Mouse (Mus musculus): ENCODE data around the gene Fosl1. TPM values are rescaled to one million over a fixed set of nuclear protein-coding genes. Genes with fewer than 3 reads are reported as not detected.
A peak's percentile ranks its signal among the peaks of the same experiment; 100 is the strongest.
"Not testable (repeated sequence)": the region's sequence is repeated elsewhere in the genome, so short reads cannot be mapped to it uniquely, and the experiment has no call there.

Gene Fosl1
- not detected in 2 replicates for polyA plus RNA-seq (2016; fragmentation: Nextera tagmentation; extraction: Ambion mirVana)

GRCm38 (mm10) chr19:5447515-5448353 lies at the start of gene Fosl1:
TSS of gene Fosl1 (plus strand) at chr19:5447547.
- Histone ChIP-seq H3K36me3 (no peaks in the 10 kb centered on the region), H3K27me3 (replicated peaks) (peaks cover 73% of the 10 kb centered on the region), H3K4me3 (peak within 1 kb of the TSS; percentile 55), H3K9ac (peak within 1 kb of the TSS; percentile 73), H3K27ac (ENCODE audit: poor library complexity, severe bottlenecking) (no peak within 1 kb of the TSS), H3K4me2 (peak within 1 kb of the TSS; percentile 99), H3K4me1 (replicated peaks) (peaks cover 21% of the 10 kb centered on the region), H3K9me3 (replicated peaks) (no peaks in the 10 kb centered on the region)
- peak; percentile 61 for ATAC-seq (ENCODE audit: insufficient number of reproducible peaks, low FRiP score)
- WGBS, result under 1% methylated on average over 70 of the region's 70 CpGs

GRCm38 (mm10) chr19:5401073-5401472 lies 46.3 kb upstream of the Fosl1 start:
- 0 out of 2 replicates have a peak, but pooled peaks have one; percentile 17 for ATAC-seq (ENCODE audit: insufficient number of reproducible peaks, low FRiP score)
- H3K27me3 ChIP-seq (replicated peaks); H3K27ac ChIP-seq (ENCODE audit: poor library complexity, severe bottlenecking); H3K4me3 ChIP-seq; H3K4me1 ChIP-seq (replicated peaks); H3K9ac ChIP-seq; H3K9me3 ChIP-seq (replicated peaks); H3K36me3 ChIP-seq: not testable (repeated sequence)
- 60% methylated on average over 4 of the region's 4 CpGs for WGBS
- peak overlapping the region; percentile 28 for H3K4me2 ChIP-seq

GRCm38 (mm10) chr19:5402293-5402692 lies 45.1 kb upstream of the Fosl1 start, which contains the start of gene Tsga10ip:
TSS of gene Tsga10ip (minus strand) at chr19:5402526.
- no peak within 1 kb of the TSS for H3K9ac ChIP-seq
- H3K9me3 ChIP-seq (replicated peaks), result no peaks in the 10 kb centered on the region
- no peak within 1 kb of the TSS for H3K4me3 ChIP-seq
- no peak within 1 kb of the TSS for H3K27ac ChIP-seq (ENCODE audit: poor library complexity, severe bottlenecking)
- no peaks in the 10 kb centered on the region for H3K36me3 ChIP-seq
- peaks cover 4% of the 10 kb centered on the region for H3K4me1 ChIP-seq (replicated peaks)
- no peaks in the 10 kb centered on the region for H3K27me3 ChIP-seq (replicated peaks)
- no peak for ATAC-seq (ENCODE audit: insufficient number of reproducible peaks, low FRiP score)
- no peak within 1 kb of the TSS for H3K4me2 ChIP-seq
- 84% methylated on average over 8 of the region's 8 CpGs for WGBS

- ATAC-seq (ENCODE audit: insufficient number of reproducible peaks, low FRiP score), result no peak
- Histone ChIP-seq H3K9ac (peak overlapping the region; percentile 63), H3K27ac (ENCODE audit: poor library complexity, severe bottlenecking) (peak overlapping the region; percentile 54; the same call in 1 of the 2 replicates), H3K4me1 (replicated peaks) (peaks cover 20% of the 10 kb centered on the region), H3K4me3 (peak overlapping the region; percentile 42), H3K27me3 (replicated peaks) (no peaks in the 10 kb centered on the region), H3K36me3 (no peaks in the 10 kb centered on the region), H3K4me2 (peak overlapping the region; percentile 69), H3K9me3 (replicated peaks) (no peaks in the 10 kb centered on the region)
- WGBS, result 18% methylated on average over 7 of the region's 7 CpGs
Measured at GRCm38 (mm10) chr19:5405924-5406323, 41.4 kb upstream of the Fosl1 start.

GRCm38 (mm10) chr19:5406531-5407126 lies 40.7 kb upstream of the Fosl1 start:
- H3K4me2 ChIP-seq, result peak overlapping the region; percentile 72
- H3K9me3 ChIP-seq (replicated peaks); H3K36me3 ChIP-seq; H3K27me3 ChIP-seq (replicated peaks): not testable (repeated sequence)
- peak overlapping the region; percentile 84 for H3K9ac ChIP-seq
- ATAC-seq (ENCODE audit: insufficient number of reproducible peaks, low FRiP score), result peak; percentile 81
- peaks cover 21% of the 10 kb centered on the region for H3K4me1 ChIP-seq (replicated peaks)
- peak overlapping the region; percentile 95 for H3K27ac ChIP-seq (ENCODE audit: poor library complexity, severe bottlenecking)
- peak overlapping the region; percentile 59 for H3K4me3 ChIP-seq
- WGBS, result 17% methylated on average over 25 of the region's 25 CpGs

- ATAC-seq (ENCODE audit: insufficient number of reproducible peaks, low FRiP score), result peak; percentile 75
- 22% methylated on average over 7 of the region's 7 CpGs for WGBS
- H3K4me1 ChIP-seq (replicated peaks), result peaks cover 25% of the 10 kb centered on the region
Measured at GRCm38 (mm10) chr19:5407133-5407532, 40.2 kb upstream of the Fosl1 start.

GRCm38 (mm10) chr19:5408057-5409001 lies 39.0 kb upstream of the Fosl1 start:
- Histone ChIP-seq H3K27ac (ENCODE audit: poor library complexity, severe bottlenecking) (peak overlapping the region; percentile 39), H3K4me2 (peak overlapping the region; percentile 72), H3K27me3 (replicated peaks) (no peaks in the 10 kb centered on the region), H3K36me3 (no peaks in the 10 kb centered on the region), H3K9me3 (replicated peaks) (no peaks in the 10 kb centered on the region), H3K4me1 (replicated peaks) (peaks cover 25% of the 10 kb centered on the region), H3K9ac (0 out of 2 replicates have a peak overlapping the region, but pooled peaks have one; percentile 11), H3K4me3 (no peak overlapping the region; the same call in 1 of the 2 replicates)
- WGBS, result 75% methylated on average over 13 of the region's 13 CpGs
- ATAC-seq (ENCODE audit: insufficient number of reproducible peaks, low FRiP score), result no peak

More at GRCm38 (mm10) chr19:5407133-5407532, 40.2 kb upstream of the Fosl1 start:
- no peaks in the 10 kb centered on the region for H3K9me3 ChIP-seq (replicated peaks)
- peak overlapping the region; percentile 84 for H3K9ac ChIP-seq
- H3K27ac ChIP-seq (ENCODE audit: poor library complexity, severe bottlenecking), result peak overlapping the region; percentile 95
- H3K4me3 ChIP-seq, result peak overlapping the region; percentile 59
- H3K36me3 ChIP-seq, result no peaks in the 10 kb centered on the region
- no peaks in the 10 kb centered on the region for H3K27me3 ChIP-seq (replicated peaks)
- H3K4me2 ChIP-seq, result peak overlapping the region; percentile 72

- ATAC-seq (ENCODE audit: insufficient number of reproducible peaks, low FRiP score), result no peak
- WGBS, result 80% methylated on average over 5 of the region's 5 CpGs
- Histone ChIP-seq H3K4me2 (no peak overlapping the region), H3K4me1 (replicated peaks) (peaks cover 25% of the 10 kb centered on the region), H3K27me3 (replicated peaks) (no peaks in the 10 kb centered on the region), H3K36me3 (no peaks in the 10 kb centered on the region), H3K9ac (0 out of 2 replicates have a peak overlapping the region, but pooled peaks have one; percentile 11), H3K27ac (ENCODE audit: poor library complexity, severe bottlenecking) (no peak overlapping the region; the same call in 1 of the 2 replicates), H3K4me3 (no peak overlapping the region), H3K9me3 (replicated peaks) (no peaks in the 10 kb centered on the region)
Measured at GRCm38 (mm10) chr19:5409068-5409467, 38.3 kb upstream of the Fosl1 start.

GRCm38 (mm10) chr19:5410641-5411040 lies 36.7 kb upstream of the Fosl1 start:
- Histone ChIP-seq H3K4me1 (replicated peaks) (peaks cover 29% of the 10 kb centered on the region), H3K9me3 (replicated peaks) (no peaks in the 10 kb centered on the region), H3K27ac (ENCODE audit: poor library complexity, severe bottlenecking) (no peak overlapping the region), H3K4me2 (no peak overlapping the region), H3K27me3 (replicated peaks) (no peaks in the 10 kb centered on the region), H3K36me3 (no peaks in the 10 kb centered on the region), H3K4me3 (no peak overlapping the region), H3K9ac (no peak overlapping the region)
- ATAC-seq (ENCODE audit: insufficient number of reproducible peaks, low FRiP score), result no peak
- WGBS, result 73% methylated on average over 5 of the region's 5 CpGs

GRCm38 (mm10) chr19:5411961-5412360 lies 35.4 kb upstream of the Fosl1 start:
- ATAC-seq (ENCODE audit: insufficient number of reproducible peaks, low FRiP score), result no peak
- Histone ChIP-seq H3K27ac (ENCODE audit: poor library complexity, severe bottlenecking) (no peak overlapping the region), H3K9ac (no peak overlapping the region), H3K4me2 (no peak overlapping the region), H3K9me3 (replicated peaks) (no peaks in the 10 kb centered on the region), H3K36me3 (no peaks in the 10 kb centered on the region), H3K4me1 (replicated peaks) (peaks cover 26% of the 10 kb centered on the region), H3K27me3 (replicated peaks) (no peaks in the 10 kb centered on the region), H3K4me3 (no peak overlapping the region)
- WGBS, result 62% methylated on average over 5 of the region's 5 CpGs

Measured in heart, embryonic 12.5 days (tissue).